Mouse (Mus musculus) CH12.LX (cell line): ENCODE results near the gene Asb14. TPM values are rescaled to one million over a fixed set of nuclear protein-coding genes. Genes with fewer than 3 reads are reported as not detected.

Experiments used
- DNase-seq: peaks from one replicate; pipeline ENCODE4 v3.0.0-alpha.2; 2013; ENCODE audit errors: extremely low read depth
- H3K27ac ChIP-seq: 2 replicates; pipeline ENCODE4 v1.5.1; 2012; ENCODE audit warnings: low read depth, mild to moderate bottlenecking, control low read depth, moderate library complexity; ENCODE audit not compliant: insufficient read depth
- H3K27me3 ChIP-seq: replicated peaks from 2 replicates; pipeline ENCODE3; 2012; ENCODE audit warnings: inconsistent platforms
- H3K36me3 ChIP-seq, 2 experiments: replicated peaks in 1 of 2; 2 replicates each; pipeline versions ENCODE3 to v1.6.1; 2012; ENCODE audit warnings: inconsistent platforms in 1 of 2, low read length in 1 of 2, mild to moderate bottlenecking in 1 of 2, mixed read lengths in 1 of 2, moderate library complexity in 1 of 2; ENCODE audit not compliant: control insufficient read depth in 1 of 2, insufficient read depth in 1 of 2
- H3K4me1 ChIP-seq, 2 experiments: 2 replicates each; pipeline ENCODE4 v1.6.1; 2012; ENCODE audit warnings: inconsistent platforms in 1 of 2, moderate library complexity in 1 of 2; ENCODE audit not compliant: insufficient read depth in 2 of 2, control insufficient read depth in 1 of 2
- H3K4me2 ChIP-seq: 2 replicates; pipeline ENCODE4 v1.6.1; 2012; ENCODE audit warnings: low read depth, mild to moderate bottlenecking, control low read depth; ENCODE audit not compliant: poor library complexity, insufficient read depth, severe bottlenecking
- H3K4me3 ChIP-seq, 3 experiments: fragments of 150-350 bp in 1 of 3; sonication (generic) in 1 of 3; replicated peaks in 1 of 3; 2 replicates each; pipeline versions ENCODE3 to v1.5.1; 2011 to 2012; ENCODE audit warnings: low read depth in 2 of 3, low read length in 2 of 3, mild to moderate bottlenecking in 2 of 3, moderate library complexity in 2 of 3, control low read depth in 1 of 3, improper control_type of control experiment in 1 of 3, inconsistent platforms in 1 of 3, mixed read lengths in 1 of 3; ENCODE audit not compliant: poor library complexity in 1 of 3
- H3K79me2 ChIP-seq: replicated peaks from 2 replicates; pipeline ENCODE4 v1.6.1; 2012; ENCODE audit warnings: mild to moderate bottlenecking, moderate library complexity; ENCODE audit not compliant: control insufficient read depth, poor library complexity, insufficient read depth, severe bottlenecking; ENCODE audit errors: extremely low read depth
- H3K9ac ChIP-seq: 2 replicates; pipeline ENCODE4 v1.6.1; 2012; ENCODE audit warnings: low read depth, mild to moderate bottlenecking, control low read depth, moderate library complexity; ENCODE audit not compliant: insufficient read depth
- H3K9me3 ChIP-seq: replicated peaks from 2 replicates; pipeline ENCODE3; 2012; ENCODE audit warnings: low read length, inconsistent platforms, mixed read lengths
- CHD2 ChIP-seq: IDR thresholded peaks from 2 replicates; pipeline ENCODE4 v1.6.1; 2011; ENCODE audit warnings: low read length, improper control_type of control experiment
- CTCF ChIP-seq, 2 experiments: IDR thresholded peaks in 1 of 2; conservative IDR thresholded peaks in 1 of 2; 2 replicates each; pipeline ENCODE4 v1.5.1; 2011 to 2012; ENCODE audit warnings: low read depth in 2 of 2, low read length in 2 of 2, improper control_type of control experiment in 1 of 2, inconsistent platforms in 1 of 2, mild to moderate bottlenecking in 1 of 2, moderate library complexity in 1 of 2
- ELF1 ChIP-seq: IDR thresholded peaks from 2 replicates; pipeline ENCODE4 v1.6.1; 2014; ENCODE audit warnings: low read depth, mild to moderate bottlenecking, inconsistent platforms, low read length, improper control_type of control experiment
- EP300 ChIP-seq: IDR thresholded peaks from 2 replicates; pipeline ENCODE4 v1.6.1; 2011; ENCODE audit warnings: low read length, improper control_type of control experiment
- ETS1 ChIP-seq: conservative IDR thresholded peaks from 2 replicates; pipeline ENCODE4 v1.6.1; 2012; ENCODE audit warnings: low read depth, mild to moderate bottlenecking, inconsistent platforms, low read length, improper control_type of control experiment, moderate library complexity
- GABPA ChIP-seq: IDR thresholded peaks from 2 replicates; pipeline ENCODE4 v1.6.1; 2012; ENCODE audit warnings: low read depth, low read length, improper control_type of control experiment, inconsistent platforms; ENCODE audit not compliant: insufficient replicate concordance
- JUN ChIP-seq: IDR thresholded peaks from 2 replicates; pipeline ENCODE4 v1.6.1; 2011; ENCODE audit warnings: low read depth, mild to moderate bottlenecking, low read length, improper control_type of control experiment, moderate library complexity; ENCODE audit not compliant: insufficient read depth
- JUND ChIP-seq: conservative IDR thresholded peaks from 2 replicates; pipeline ENCODE4 v1.6.1; 2011; ENCODE audit warnings: low read depth, low read length, improper control_type of control experiment
- MAFK ChIP-seq: IDR thresholded peaks from 2 replicates; pipeline ENCODE4 v1.6.1; 2011; ENCODE audit warnings: low read length, improper control_type of control experiment; ENCODE audit not compliant: insufficient replicate concordance
- MXI1 ChIP-seq: IDR thresholded peaks from 2 replicates; pipeline ENCODE4 v1.6.1; 2011; ENCODE audit warnings: mild to moderate bottlenecking, low read depth, low read length, improper control_type of control experiment
- NELFE ChIP-seq: IDR thresholded peaks from 2 replicates; pipeline ENCODE4 v1.6.1; 2011; ENCODE audit warnings: low read depth, low read length, improper control_type of control experiment
- PAX5 ChIP-seq: IDR thresholded peaks from 2 replicates; pipeline ENCODE4 v1.6.1; 2012; ENCODE audit warnings: low read length, inconsistent platforms, mixed read lengths
- POLR2A ChIP-seq: IDR thresholded peaks from 2 replicates; pipeline ENCODE4 v1.6.1; 2011; ENCODE audit warnings: low read depth, mild to moderate bottlenecking, improper control_type of control experiment, low read length
- RCOR1 ChIP-seq: conservative IDR thresholded peaks from 2 replicates; pipeline ENCODE4 v1.6.1; 2012; ENCODE audit warnings: low read depth, mild to moderate bottlenecking, inconsistent platforms, low read length, improper control_type of control experiment
- SIN3A ChIP-seq: IDR thresholded peaks from 2 replicates; pipeline ENCODE4 v1.6.1; 2012; ENCODE audit warnings: low read length, improper control_type of control experiment, inconsistent platforms
- TBP ChIP-seq: conservative IDR thresholded peaks from 2 replicates; pipeline ENCODE4 v1.6.1; 2011; ENCODE audit warnings: low read depth, low read length, improper control_type of control experiment
- USF1 ChIP-seq: IDR thresholded peaks from 2 replicates; pipeline ENCODE4 v1.6.1; 2014; ENCODE audit warnings: low read depth, mild to moderate bottlenecking, inconsistent platforms, low read length, improper control_type of control experiment
- USF2 ChIP-seq: conservative IDR thresholded peaks from 2 replicates; pipeline ENCODE4 v1.6.1; 2011; ENCODE audit warnings: low read depth, low read length, improper control_type of control experiment
- ZMIZ1 ChIP-seq: IDR thresholded peaks from 2 replicates; pipeline ENCODE4 v1.6.1; 2012; ENCODE audit warnings: low read depth, mild to moderate bottlenecking, inconsistent platforms, low read length, improper control_type of control experiment
- dilution Hi-C: fragments of 300-500 bp; cut with MboI; formaldehyde crosslinking; loops from 2 replicates; pipeline ENCODE4 v1.14.3; 2020; ENCODE audit warnings: low sequenced_read_pairs; ENCODE audit not compliant: extremely low pct_unique_long_range_greater_than_20kb, extremely low pct_ligation_motif_present
- in situ Hi-C: fragments of 300-500 bp; cut with MboI; formaldehyde crosslinking; loops from 3 replicates; pipeline ENCODE4 v1.14.3; 2019; ENCODE audit warnings: low sequenced_read_pairs, low pct_ligation_motif_present, low pct_unique_long_range_greater_than_20kb, mixed read lengths
- polyA plus RNA-seq: library from polyadenylated mRNA; unstranded; fragments of >175 nt; gene quantifications from 2 replicates; pipeline ENCODE4 v1.2.1, GENCODE M21; 2012; ENCODE audit warnings: low read depth; ENCODE audit not compliant: insufficient read length
- total RNA-seq, 2 experiments: library from RNA; depleted of rRNA; stranded (reverse); fragments of 300-350 nt in 1 of 2; fragments of >200 nt in 1 of 2; gene quantifications; 2 replicates each; pipeline ENCODE4 v1.2.3; 2012 to 2014

The Asb14 gene
- total and polyA plus RNA-seq, 3 experiments: not detected

DNA sequence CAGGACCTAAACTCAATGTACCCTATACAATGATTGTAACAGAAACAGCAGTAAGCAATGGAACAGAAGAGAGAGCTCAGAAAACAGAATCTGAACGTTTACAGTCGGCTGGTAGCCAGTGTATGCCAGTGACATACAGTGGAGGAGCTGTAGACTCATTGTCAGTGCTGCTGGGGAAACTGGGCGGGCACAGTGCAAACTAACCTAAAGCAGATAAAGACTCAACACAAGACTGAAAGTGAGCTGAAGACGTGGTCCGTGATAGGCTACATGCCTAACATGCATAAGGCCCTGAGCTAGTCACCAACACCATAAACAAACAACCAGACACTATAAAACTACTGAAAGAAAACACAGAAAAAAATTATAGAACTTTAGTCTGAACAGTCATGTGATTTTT is 12.7 kb upstream of the Asb14 start:
- dilution Hi-C loops: no loop called here
- no peaks in the 10 kb centered on the region for H3K9me3 ChIP-seq

DNA sequence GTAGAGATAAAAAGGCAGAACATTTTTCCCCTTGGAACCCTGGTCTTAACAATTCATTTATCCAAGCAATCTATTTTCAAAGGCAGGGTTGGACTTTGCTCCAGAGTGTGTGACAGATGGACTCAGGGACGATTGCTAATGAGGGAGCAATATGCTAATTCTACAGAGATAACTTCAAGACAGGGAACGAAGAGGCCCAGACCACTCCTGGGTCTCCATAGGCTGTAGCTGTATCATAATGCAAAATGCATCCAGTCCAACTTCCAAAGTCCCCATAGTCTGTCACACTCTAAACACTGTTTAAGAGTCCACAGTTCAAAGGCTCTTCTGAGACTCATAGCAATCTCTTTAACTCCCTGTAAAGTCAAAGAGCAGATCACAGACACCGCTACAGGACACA is 7.1 kb upstream of the Asb14 start:
- no peak for DNase-seq
- no peaks in the 10 kb centered on the region for H3K9me3 ChIP-seq
- no peak for TF ChIP-seq PAX5
- no peak for TF ChIP-seq MXI1
- TF ChIP-seq USF2: no peak
- TF ChIP-seq CTCF (conservative IDR thresholded peaks at IDR 0.05 in 1 of 2, IDR thresholded peaks at IDR 0.05 in 1 of 2; ENCODE audit: low read depth in 2 of 2, low read length in 2 of 2): no peak
- TF ChIP-seq POLR2A: no peak
- TF ChIP-seq SIN3A: no peak
- TF ChIP-seq ELF1: no peak
- no peak for TF ChIP-seq ETS1
- TF ChIP-seq NELFE: no peak
- TF ChIP-seq, all 38 proteins: peak for 0
- Histone ChIP-seq H3K27ac (no peak overlapping the region), H3K27me3 (no peaks in the 10 kb centered on the region), H3K4me2 (no peak overlapping the region), H3K36me3 (no peaks in the 10 kb centered on the region), H3K4me3 (no peak overlapping the region), H3K4me1 (no peaks in the 10 kb centered on the region), H3K9ac (no peak overlapping the region), H3K79me2 (no peaks in the 10 kb centered on the region)
- in situ Hi-C loops: no loop called here
- dilution Hi-C loops: no loop called here

More for the DNA sequence above, 12.7 kb upstream of the Asb14 start:
- Histone ChIP-seq H3K9ac (no peak overlapping the region), H3K4me2 (no peak overlapping the region), H3K4me3 (no peak overlapping the region), H3K79me2 (no peaks in the 10 kb centered on the region), H3K4me1 (peaks cover 6 to 8% of the 10 kb centered on the region in 2 experiments; a peak in 3 of 4 replicates), H3K27ac (no peak overlapping the region), H3K27me3 (no peaks in the 10 kb centered on the region), H3K36me3 (no peaks in the 10 kb centered on the region)
- no peak for TF ChIP-seq JUND
- no peak for TF ChIP-seq GABPA
- TF ChIP-seq USF2: no peak
- TF ChIP-seq NELFE: no peak
- TF ChIP-seq TBP: no peak
- no peak for TF ChIP-seq USF1
- no peak for TF ChIP-seq CHD2
- TF ChIP-seq MAFK: no peak
- no peak for TF ChIP-seq JUN
- no peak for TF ChIP-seq RCOR1
- no peak for TF ChIP-seq EP300
- no peak for TF ChIP-seq ZMIZ1
- TF ChIP-seq ETS1: no peak
- no peak for DNase-seq
- in situ Hi-C loops: no loop called here
